Mouse (Mus musculus) urinary bladder, adult 18-20 months (tissue): ENCODE results near the gene Scnn1a.

ENCODE experiments used
- DNase-seq, 2 experiments: peaks; one replicate each; pipeline ENCODE4 v3.0.0; 2022; ENCODE audit warnings: low spot score in 2 of 2, mixed read lengths in 2 of 2

Scnn1a gene

GRCm38 (mm10) chr6:125342198-125342597, 21.7 kb downstream of the Scnn1a start:
- no peak for DNase-seq

GRCm38 (mm10) chr6:125344084-125344483, 23.6 kb downstream of the Scnn1a start:
- peak in 1 of 2 experiments; percentile 60 for DNase-seq

GRCm38 (mm10) chr6:125344866-125345265, 24.4 kb downstream of the Scnn1a start:
- no peak for DNase-seq

GRCm38 (mm10) chr6:125345625-125346024, 25.2 kb downstream of the Scnn1a start:
- DNase-seq, result no peak

- no peak for DNase-seq
Measured at GRCm38 (mm10) chr6:125346029-125346428, 25.6 kb downstream of the Scnn1a start.

GRCm38 (mm10) chr6:125348721-125349574, 28.5 kb downstream of the Scnn1a start, which contains the start of gene Tnfrsf1a:
TSS of gene Tnfrsf1a (plus strand) at chr6:125349362.
- no peak for DNase-seq

GRCm38 (mm10) chr6:125349575-125350230, 29.2 kb downstream of the Scnn1a start:
- peak in 1 of 2 experiments; percentile 77 for DNase-seq

GRCm38 (mm10) chr6:125350231-125350994, 30.0 kb downstream of the Scnn1a start:
- no peak for DNase-seq

- DNase-seq, result no peak
Measured at GRCm38 (mm10) chr6:125350995-125351324, 30.5 kb downstream of the Scnn1a start.

- no peak for DNase-seq
Measured at GRCm38 (mm10) chr6:125351368-125352045, 31.0 kb downstream of the Scnn1a start.

- no peak for DNase-seq
Measured at GRCm38 (mm10) chr6:125352046-125352384, 31.6 kb downstream of the Scnn1a start.

- no peak for DNase-seq
Measured at GRCm38 (mm10) chr6:125352811-125353210, 32.4 kb downstream of the Scnn1a start.

GRCm38 (mm10) chr6:125353221-125353620, 32.8 kb downstream of the Scnn1a start:
- no peak for DNase-seq

- no peak for DNase-seq
Measured at GRCm38 (mm10) chr6:125353655-125354054, 33.2 kb downstream of the Scnn1a start.

- DNase-seq, result peak in 1 of 2 experiments; percentile 73
Measured at GRCm38 (mm10) chr6:125354352-125355151, 34.1 kb downstream of the Scnn1a start.

GRCm38 (mm10) chr6:125355197-125355741, 34.8 kb downstream of the Scnn1a start:
- DNase-seq, result no peak

GRCm38 (mm10) chr6:125356264-125356663, 35.8 kb downstream of the Scnn1a start:
- no peak for DNase-seq

- no peak for DNase-seq
Measured at GRCm38 (mm10) chr6:125357334-125357733, 36.9 kb downstream of the Scnn1a start.

- DNase-seq, result no peak
Measured at GRCm38 (mm10) chr6:125359999-125360398, 39.5 kb downstream of the Scnn1a start.

GRCm38 (mm10) chr6:125360846-125361245, 40.4 kb downstream of the Scnn1a start:
- DNase-seq, result no peak
